Mouse (Mus musculus) adrenal gland, adult (tissue): ENCODE measurements around the gene Cdk17.
A peak's percentile ranks its signal among the peaks of the same experiment; 100 is the strongest.
"Not testable (repeated sequence)": the region's sequence is repeated elsewhere in the genome, so short reads cannot be mapped to it uniquely, and the experiment has no call there.

ENCODE experiments used
- DNase-seq, 2 experiments: peaks; one replicate each; pipeline ENCODE4 v3.0.0; 2022 to 2023; ENCODE audit warnings: low spot score in 1 of 2; ENCODE audit not compliant: inconsistent age in 2 of 2

Gene Cdk17

DNA sequence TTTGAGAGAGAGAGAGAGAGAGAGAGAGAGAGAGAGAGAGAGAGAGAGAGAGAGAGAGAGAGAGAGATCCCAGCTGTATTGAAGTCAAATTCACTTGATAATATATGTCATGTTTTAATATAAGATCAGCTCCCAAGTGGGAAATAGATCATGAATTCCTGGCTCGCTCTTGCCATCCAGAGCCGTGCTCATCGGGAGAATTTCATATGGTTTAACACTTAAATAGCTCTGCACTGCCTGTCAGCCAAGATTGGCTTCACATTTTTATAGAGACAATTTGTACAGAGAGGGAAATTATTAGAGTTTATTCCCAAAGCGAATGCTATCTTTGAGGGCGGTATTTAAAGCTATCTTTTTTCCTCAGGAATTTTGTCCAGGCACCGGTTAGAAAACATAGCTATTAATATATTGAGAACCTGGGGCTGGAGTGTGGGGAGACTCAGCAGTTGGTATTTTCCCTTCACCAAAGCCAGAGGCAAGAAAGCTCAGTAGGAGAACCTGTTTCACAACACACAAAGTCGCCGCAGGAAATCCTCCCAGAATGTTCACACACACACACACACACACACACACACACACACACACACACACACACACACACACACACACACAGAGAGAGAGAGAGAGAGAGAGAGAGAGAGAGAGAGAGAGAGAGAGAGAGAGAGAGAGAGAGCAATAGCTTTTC, 17.9 kb upstream of the Cdk17 start:
- DNase-seq, result no peak

DNA sequence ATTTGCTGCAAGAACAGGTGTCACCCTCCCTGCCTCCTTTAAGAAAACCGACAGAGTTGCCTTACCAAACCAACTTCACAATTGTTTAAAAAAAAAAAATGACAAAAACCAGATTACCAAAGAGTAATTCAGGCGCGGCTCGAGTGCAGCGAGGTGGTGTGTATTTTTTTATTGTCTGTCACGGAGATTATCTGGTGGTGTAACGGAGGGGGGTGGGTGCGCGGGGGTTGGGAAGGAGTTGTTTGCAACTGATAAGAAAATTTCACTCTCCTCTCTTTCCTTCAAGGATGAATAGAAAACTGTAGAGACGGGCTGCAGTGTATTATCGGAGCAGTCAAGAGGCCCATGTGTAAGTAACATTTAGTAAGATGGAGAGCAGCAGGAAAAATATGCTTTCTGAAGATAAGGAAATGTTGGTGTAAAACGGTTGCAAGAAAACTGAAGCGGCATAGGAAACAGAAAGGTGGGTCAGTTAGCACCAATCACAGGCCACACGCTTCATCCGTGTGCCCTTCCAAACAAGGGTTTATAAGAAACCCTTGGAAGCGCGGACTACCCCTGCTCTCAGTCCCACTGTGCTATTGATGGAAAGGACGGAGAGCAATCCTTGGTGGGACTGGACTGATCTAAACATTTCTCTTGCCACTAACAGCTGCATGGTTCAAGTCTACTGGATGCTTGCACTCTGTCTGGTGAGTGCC, 17.2 kb upstream of the Cdk17 start:
- no peak for DNase-seq

DNA sequence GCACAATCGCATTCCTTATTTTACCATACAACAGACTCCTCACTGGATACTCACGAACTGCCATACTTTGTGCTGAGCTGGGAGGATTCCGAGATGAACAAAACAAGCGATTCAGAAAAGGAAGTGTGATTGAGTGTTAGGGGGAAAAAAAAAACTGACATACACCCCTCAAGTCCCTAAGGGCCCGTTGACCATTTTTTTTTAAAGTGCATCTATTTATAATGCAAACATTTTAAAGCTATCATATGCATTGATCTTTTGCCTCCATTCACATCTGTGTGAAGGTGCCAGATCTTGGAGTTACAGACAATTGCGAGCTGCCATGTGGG, 16.7 kb upstream of the Cdk17 start:
- no peak for DNase-seq

DNA sequence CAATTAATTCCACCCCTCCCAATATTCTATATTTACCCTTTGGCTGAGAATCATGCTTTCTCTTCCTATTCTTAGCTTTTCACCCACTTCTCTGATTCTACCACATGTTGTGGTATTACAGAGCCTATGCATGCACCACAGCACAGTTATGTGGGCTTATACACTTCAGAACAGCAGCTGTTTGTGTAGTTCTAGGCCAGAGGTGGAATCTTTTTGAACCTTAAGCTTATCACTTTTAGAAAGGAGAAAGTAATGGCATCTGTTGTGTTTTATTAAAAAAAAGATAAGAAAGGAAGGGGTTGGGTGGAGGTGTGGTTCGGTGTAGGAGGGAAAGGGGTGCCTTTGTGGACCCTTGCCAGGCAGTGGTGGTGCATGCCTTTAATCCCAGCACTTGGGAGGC, 16.1 kb upstream of the Cdk17 start:
- DNase-seq, result no peak

DNA sequence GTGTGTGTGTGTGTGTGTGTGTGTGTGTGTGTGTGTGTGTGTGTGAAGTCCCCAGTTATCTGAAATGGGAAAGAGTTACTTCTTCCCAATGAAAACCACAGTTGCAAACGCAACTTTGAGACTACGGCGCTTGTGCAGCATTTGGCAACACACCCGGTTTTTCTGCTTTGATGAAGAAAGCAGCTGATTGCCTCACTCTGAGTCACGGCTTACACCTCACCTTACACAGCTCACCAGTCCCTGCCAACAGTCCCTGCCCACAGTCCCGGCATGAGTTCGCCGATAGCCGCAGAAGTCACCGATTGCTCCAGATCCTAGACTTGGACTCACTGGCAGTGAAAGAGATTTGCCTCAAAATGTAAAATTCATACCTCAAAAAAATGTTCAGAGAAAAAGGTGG, 15.6 kb upstream of the Cdk17 start:
- peak; percentile 74 to 92 for DNase-seq

DNA sequence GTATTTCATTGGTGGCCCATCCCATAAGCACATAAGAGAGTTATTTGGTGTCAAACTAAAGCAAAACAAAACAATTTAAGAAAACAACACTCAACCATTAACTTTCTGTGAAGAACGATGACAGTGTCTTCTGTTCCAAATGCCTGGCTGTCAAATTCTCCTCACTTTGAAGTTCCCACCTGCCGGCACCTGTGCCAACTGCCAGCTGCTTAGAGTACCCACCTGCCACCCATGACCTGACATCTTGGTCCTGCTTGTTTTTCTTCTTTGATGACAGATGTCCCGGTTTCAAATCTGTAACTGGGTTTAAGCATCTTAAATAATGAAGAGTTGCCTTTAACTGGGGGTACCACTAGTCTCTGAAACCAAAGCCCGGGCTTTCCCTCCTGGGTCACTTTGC, 14.1 kb upstream of the Cdk17 start:
- DNase-seq, result no peak

DNA sequence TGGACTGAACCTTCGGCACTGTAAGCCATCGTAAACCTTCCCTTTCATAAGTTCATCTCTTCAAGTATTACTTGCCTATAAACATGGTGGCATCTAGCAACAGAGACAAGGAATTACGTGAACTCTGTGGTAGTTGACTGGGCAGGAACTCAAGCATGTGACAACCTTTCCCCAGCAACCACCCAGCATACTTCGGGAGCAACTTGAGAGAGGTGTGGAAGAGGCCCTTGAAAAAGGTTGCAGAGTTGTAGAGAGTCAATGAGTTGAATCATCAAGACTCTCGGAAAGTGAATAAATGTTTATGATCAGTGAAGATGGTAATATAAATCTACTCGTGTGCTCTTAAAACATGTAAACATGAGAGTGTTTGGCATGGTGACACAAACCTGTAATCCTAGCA, 13.0 kb upstream of the Cdk17 start:
- no peak for DNase-seq

DNA sequence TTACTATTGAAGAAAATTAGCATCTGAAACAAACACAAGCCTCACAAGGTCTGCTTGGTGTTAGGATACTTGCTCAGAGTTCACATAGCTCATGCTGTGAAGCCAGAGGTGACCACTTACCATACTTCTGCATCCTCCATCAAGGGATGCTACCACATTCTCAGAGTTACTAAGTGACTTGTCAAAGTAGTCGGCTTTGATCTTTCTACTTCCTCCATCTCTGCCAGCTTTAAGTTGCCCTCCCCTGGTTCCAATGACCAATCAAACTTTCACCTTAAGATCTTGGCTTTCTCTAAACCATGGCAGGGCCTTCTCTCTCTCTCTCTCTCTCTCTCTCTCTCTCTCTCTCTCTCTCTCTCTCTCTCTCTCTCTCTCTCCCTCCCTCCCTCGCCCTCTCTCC, 11.1 kb upstream of the Cdk17 start:
- DNase-seq, result no peak

DNA sequence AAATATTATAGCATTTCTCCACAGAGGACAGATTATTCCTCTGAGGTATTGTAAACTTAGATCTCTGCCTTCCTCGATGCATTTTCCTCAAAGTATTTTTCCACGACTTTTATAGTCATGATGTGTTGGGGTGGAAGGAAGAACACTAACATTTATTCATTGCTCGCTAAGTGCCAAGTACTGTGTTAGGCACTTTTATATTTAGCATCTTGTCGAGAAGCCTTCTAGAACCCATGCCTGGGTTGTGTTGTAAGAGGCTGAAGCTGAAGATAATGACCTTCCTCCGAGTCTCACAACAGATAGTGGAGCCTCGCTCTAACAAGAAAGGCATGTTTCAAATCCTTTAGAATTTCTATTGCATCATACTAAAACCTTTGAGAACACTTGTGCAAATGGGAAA, 8.9 kb upstream of the Cdk17 start:
- no peak for DNase-seq

DNA sequence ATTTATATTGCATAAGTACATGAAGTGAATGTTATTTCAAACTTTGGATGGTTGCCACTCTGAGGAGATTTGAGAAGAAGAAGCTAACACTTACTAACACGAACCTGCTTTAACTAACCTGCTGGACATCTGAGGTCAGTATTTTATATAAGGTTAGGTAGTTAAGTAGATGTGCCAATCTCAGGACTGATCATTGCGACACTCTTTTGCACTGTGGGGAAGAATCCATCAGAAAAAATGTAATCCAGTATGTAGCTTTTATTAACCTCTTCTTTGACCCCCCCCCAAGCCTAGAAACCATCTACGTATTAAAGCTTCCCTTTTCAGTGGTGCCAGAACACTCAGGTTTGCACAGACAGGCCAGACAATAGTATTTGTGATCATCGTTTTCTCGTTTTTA, 8.0 kb upstream of the Cdk17 start:
- DNase-seq, result no peak

DNA sequence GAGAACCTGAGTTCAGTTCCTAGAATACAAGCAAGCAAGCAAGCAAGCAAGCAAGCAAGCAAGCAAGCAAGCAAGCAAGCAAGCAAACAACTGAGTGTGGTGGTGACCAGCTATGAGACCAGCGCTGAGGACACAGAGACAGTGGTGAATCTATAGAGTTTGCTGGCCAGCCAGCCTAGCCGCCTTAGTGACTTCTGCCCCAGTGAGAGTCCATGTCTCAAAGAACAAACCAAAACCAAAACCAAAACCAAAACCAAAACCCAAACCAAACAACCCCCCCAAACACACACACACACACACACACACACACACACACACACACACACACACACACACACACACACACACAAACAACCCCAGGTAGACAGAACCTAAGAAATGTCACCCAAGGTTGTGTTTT, 7.3 kb upstream of the Cdk17 start:
- DNase-seq, result not testable (repeated sequence)

DNA sequence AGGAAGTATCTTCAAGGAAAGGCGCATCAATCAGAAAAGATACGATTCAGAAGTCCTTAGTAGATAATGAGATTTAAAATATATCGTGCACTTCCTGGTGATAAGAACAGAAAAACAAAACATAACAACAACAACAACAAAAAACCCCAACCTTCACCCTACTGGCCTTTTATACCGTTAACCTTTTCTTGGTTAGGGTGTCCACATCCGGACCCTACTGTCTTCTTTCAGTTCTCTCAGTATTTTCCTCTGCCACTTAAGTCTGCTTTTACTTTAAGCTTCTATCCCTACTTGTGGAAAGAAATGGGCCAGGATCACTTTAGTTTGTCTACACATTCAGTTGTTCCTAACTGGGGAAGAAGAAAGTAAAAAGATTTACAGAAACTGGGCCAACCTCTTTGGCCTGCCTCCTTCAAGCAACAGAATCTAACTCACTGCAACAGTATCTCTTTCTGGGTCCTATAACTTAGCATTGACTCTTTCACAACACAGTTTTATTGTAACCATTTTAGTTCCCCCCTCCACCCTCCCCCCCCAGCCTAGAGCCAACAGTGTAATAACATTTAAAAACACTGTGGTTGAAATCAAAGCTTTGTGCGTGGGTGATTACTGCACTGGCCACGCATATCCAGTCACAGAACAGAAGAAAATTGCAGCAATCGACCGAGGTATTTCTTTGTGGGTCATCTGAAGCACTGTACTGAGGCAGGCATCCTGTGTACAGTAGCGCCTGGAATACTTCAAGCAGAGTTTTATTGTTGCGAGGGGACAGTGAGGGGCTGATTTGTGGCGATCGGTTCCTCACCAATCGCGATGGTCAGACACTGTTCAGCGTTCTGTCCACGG, 801 bp upstream of the Cdk17 start:
- no peak for DNase-seq

DNA sequence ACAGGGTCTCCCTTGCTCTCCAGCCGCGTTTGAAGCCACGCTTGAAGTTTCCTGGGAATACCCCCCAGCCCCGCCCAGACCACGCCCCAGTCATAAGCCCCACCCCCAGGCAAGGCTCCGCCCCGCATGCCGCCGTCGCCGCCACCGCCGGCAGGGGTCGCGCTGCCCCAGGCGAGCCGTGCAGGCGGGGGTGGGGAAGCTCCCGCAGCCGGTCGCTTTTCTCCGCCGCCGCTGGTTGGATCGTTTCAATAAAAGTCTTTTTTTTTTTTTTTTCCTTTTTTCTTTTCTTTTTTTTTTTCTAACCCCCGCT, 223 bp upstream of the Cdk17 start:
- DNase-seq, result peak; percentile 87 to 97

DNA sequence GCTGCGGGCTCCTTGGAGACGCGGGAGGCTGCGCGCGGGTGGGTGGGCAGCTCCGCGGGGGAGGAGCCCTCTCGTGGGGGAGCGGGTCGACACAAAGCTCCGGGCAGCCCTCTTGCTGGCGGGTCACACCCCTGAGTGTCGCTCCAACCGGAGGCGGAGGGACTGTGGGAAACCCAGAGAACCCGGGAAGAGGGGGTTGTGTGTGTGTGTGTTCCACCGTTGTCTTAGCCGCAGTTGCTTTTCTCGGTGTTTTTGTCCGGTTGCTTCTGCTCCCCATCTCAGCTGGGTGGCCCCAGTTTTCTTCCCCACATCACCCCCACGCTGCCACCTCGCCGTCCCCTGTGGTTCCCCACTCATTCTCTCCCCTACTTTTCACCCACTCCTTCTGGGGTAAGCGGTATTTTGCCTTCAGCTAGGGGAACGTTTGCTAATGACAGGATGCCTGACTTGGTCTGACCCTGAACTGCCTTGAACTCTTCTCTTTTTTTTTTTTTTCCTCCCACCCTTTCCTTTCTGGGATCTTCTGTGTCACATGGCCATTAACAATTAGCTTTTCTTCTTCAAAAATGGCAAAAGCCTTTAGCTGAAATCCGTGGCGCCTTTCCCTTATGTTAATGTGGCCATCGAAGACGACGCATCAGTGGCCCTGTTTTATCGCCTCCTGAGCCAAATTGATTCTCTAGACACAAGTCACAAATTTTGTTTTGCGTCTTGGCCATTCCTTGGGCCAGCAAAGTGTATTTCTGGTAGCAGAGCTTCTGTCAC, 1.0 kb downstream of the Cdk17 start:
- DNase-seq, result peak; percentile 69 to 90

DNA sequence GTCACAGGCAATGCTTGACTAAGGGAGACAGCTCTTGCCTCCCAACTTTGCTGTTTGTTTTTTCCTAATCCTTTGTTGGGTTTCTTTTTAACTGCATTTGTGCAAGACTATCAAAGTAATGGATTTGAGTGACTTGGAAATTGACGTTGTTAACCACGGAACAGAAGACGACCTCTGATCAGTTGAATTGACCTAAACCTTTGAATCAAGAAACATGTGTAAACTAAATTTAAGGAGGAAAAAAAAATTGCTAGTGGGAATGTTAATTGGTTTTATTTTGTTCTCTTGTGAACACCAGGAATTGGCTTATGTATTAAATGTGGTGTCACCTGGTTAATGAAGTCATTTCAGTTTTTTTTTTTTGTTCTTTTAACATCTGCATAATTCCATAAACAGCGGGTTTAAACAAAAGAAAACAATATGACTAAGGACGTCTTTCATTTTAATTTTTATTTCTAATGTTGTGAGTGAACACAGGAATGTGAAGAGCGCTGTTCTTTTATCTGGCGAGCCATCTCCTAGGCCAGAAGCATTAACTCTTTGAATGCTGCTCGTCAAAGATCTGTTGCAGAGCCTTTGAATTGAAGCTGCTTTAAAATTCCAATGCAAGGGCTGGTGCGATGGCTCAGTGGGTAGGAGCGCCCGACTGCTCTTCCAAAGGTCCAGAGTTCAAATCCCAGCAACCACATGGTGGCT, 1.7 kb downstream of the Cdk17 start:
- DNase-seq, result no peak

DNA sequence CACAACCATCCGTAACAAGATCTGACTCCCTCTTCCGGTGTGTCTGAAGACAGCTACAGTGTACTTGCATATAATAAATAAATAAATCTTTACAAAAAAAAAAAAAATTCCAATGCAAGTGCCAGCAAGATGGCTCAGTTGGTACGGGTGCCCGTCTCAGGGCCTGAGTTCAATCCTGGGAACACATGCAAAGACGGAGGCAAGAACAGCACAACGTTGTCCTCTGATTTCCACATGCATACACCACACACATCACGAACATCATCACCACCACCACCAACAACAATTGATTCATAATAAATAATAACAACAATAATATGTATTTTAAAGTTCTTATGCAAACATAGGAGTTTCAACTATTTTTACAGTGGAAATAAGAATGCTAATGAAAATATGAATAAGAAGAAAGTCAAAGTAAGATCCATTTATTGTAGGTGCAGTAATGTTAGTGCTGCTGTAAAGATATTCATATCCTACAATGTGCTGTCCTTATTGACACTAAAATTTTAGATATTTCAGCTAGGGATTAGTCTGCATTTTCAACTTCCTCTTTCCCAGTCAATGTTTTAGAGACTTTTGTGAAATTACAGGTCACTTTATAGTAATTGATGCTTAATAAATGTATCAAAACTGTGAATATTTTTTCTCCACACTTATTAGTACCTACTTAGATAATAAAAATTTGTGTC, 2.4 kb downstream of the Cdk17 start:
- no peak for DNase-seq

DNA sequence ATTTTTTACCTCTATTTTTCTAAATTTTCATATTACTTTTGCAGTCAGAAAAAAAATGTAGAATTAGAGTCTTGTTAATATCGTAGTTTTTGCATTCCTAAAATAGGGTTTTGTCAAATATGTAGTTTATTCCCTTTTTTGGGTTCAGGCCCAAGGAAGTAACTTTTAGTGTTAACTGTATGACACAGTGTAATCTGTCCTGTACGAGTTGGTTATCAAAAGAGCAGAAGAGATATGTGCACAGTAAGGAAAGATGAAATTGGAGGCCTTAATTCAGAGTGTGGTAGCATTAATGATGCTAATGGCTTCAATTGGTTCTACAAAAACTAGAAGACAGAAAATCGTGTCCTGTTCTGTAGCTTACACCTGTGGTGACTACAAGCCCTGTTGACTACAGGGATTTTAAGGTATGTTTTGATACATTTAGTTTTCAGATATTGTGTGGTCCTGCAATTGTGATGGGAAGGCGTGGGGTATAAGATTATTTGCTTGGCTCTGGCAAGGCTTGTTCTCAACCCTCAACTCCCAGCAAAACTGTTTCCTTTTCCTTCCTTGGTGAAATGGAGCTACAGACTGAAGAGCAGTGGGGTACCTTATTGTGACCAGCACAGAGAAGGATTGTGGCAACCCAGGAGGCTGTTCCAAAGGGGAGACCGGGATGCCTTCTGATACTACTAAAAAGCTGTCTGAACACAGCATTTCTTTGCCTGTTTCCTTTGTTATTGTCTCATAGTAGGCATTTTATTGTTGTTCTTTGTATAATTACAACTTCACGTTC, 3.2 kb downstream of the Cdk17 start:
- DNase-seq, result no peak

DNA sequence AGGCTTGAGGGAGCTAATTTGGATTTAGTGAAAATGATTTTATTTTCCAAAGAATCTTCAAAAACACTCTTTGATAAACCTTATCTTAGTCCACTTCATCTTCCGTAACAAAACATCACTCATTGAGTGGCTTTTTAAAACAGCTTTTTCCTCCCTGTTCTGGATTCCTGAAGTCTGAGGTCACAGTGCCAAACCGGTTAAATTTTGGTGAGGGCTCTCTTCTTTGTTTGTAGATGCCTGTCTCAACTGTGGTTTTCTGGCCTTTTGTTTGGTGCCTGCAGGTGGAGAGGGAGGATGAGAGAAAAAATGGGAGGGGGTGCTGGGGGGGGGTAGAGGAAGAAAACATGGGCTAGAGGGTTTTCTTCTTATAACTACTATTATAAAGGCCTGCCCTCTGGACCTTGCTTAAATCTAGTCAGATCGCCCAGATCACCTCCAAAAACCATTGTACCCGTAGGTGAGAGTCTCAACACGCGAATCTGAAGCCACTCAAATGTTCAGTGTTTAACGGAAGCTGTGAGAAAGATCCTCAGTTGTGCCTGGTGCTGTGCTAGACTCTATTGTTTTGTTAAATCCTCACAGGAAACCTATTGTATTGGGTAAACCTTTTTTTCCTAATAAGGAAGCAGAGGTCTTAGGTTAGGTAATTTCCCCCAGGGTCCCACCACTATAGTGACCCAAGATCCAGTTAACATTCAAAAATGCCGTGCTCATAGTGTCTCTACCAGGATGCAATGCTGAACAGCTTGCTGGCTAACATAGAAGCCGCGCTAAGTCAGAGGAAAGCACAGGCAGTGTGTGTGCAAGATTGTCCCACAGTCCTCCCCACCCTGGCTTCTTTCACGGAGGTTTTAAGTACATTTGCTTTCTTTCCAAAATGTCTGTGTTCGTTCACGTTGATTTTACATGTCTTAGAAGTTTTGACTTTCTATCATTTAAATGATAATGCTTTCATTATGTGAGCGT, 5.0 kb downstream of the Cdk17 start:
- no peak for DNase-seq

DNA sequence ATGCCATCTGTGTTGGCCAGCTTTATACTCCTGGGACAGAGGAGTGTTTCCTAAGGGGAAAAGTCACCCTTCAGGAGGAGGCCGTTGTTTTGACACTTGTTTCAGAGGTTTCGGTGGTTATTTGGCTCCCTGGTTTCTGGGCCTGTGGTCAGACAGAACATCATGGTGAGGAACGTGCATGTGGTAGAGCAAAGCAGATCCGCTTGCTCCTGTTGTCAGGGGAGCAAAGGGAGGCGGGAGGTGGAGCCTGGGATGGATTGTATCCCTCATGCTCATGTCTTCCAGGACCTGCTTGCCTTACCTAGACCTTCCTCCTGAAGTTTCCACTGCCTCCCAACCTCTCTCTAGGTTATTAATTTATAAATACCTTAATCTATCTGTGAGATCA, 5.7 kb downstream of the Cdk17 start:
- DNase-seq, result peak in 1 of 2 experiments; percentile 66
